Mouse (Mus musculus) stomach, embryonic 16.5 days (tissue): ENCODE measurements around the gene Des. TPM values are rescaled to one million over a fixed set of nuclear protein-coding genes. Genes with fewer than 3 reads are reported as not detected.

Source experiments
- ATAC-seq: fragments of 200-750 bp; cut with Nextera tagmentation; 2 replicates; pipeline ENCODE4 v1.8.0; 2017; ENCODE audit warnings: moderate number of reproducible peaks, moderate TSS enrichment; ENCODE audit not compliant: insufficient read depth, low FRiP score
- H3K27ac ChIP-seq: fragments of 300-500 bp; sonication (generic); 2 replicates; pipeline ENCODE4 v1.5.1; 2014; ENCODE audit warnings: low read length
- H3K27me3 ChIP-seq: fragments of 300-500 bp; sonication (generic); 2 replicates; pipeline ENCODE4 v1.6.1; 2014; ENCODE audit warnings: low read length, control low read depth, mixed read lengths; ENCODE audit not compliant: control insufficient read depth, insufficient read depth
- H3K36me3 ChIP-seq: fragments of 300-500 bp; sonication (generic); 2 replicates; pipeline ENCODE4 v1.6.1; 2014; ENCODE audit warnings: low read length; ENCODE audit not compliant: control insufficient read depth, insufficient read depth
- H3K4me1 ChIP-seq: fragments of 300-500 bp; sonication (generic); 2 replicates; pipeline ENCODE4 v1.6.1; 2014; ENCODE audit warnings: low read length, control low read depth, mixed read lengths; ENCODE audit not compliant: control insufficient read depth, insufficient read depth
- H3K4me2 ChIP-seq: fragments of 300-500 bp; sonication (generic); 2 replicates; pipeline ENCODE4 v1.6.1; 2014; ENCODE audit warnings: low read depth, low read length, mixed read lengths
- H3K4me3 ChIP-seq: fragments of 300-500 bp; sonication (generic); replicated peaks from 2 replicates; pipeline ENCODE4 v1.5.1; 2014; ENCODE audit warnings: mild to moderate bottlenecking, low read length
- H3K9ac ChIP-seq: fragments of 300-500 bp; sonication (generic); 2 replicates; pipeline ENCODE4 v1.6.1; 2014; ENCODE audit warnings: low read length
- H3K9me3 ChIP-seq: fragments of 300-500 bp; sonication (generic); replicated peaks from 2 replicates; pipeline ENCODE4 v1.6.1; 2016; ENCODE audit warnings: low read length, control low read depth; ENCODE audit not compliant: control insufficient read depth
- WGBS: fragments of 180-500 bp; shearing (Covaris S2); extraction: QIAGEN DNeasy Blood & Tissue Kit; methylation state at CpG from one replicate; pipeline ENCODE4 v1.1.7; 2014; 5-methylcytosine and 5-hydroxymethylcytosine counted together
- polyA plus RNA-seq: library from polyadenylated mRNA; unstranded; fragments of >200 nt; fragmentation: Nextera tagmentation; extraction: Ambion mirVana; gene quantifications from 2 replicates; pipeline ENCODE4 v1.2.1, GENCODE M21; 2015

Gene Des
- polyA plus RNA-seq, 1 experiment from 2014 or later = 194 TPM

GRCm38 (mm10) chr1:75319166-75319565 lies 41.0 kb upstream of the Des start:
- H3K36me3 ChIP-seq = peaks cover 1% of the 10 kb centered on the region; the same call in 1 of the 2 replicates

GRCm38 (mm10) chr1:75327461-75327860 lies 32.7 kb upstream of the Des start:
- H3K27me3 ChIP-seq = no peaks in the 10 kb centered on the region
- ATAC-seq = no peak
- no peak overlapping the region for H3K4me2 ChIP-seq
- H3K9ac ChIP-seq = no peak overlapping the region
- H3K27ac ChIP-seq = no peak overlapping the region
- H3K4me1 ChIP-seq = no peaks in the 10 kb centered on the region
- no peaks in the 10 kb centered on the region for H3K36me3 ChIP-seq
- no peak overlapping the region for H3K4me3 ChIP-seq
- H3K9me3 ChIP-seq = no peaks in the 10 kb centered on the region

More at GRCm38 (mm10) chr1:75319166-75319565, 41.0 kb upstream of the Des start:
- Histone ChIP-seq H3K9me3 (no peaks in the 10 kb centered on the region), H3K27ac (no peak overlapping the region), H3K4me2 (no peak overlapping the region), H3K27me3 (no peaks in the 10 kb centered on the region), H3K4me3 (no peak overlapping the region), H3K9ac (no peak overlapping the region), H3K4me1 (0 out of 2 replicates have a peak, but pooled peaks cover 3% of the 10 kb centered on the region)
- 73% methylated on average over 10 of the region's 10 CpGs for WGBS
- no peak for ATAC-seq

- H3K27ac ChIP-seq = no peak overlapping the region
- ATAC-seq = no peak
- H3K9ac ChIP-seq = no peak overlapping the region
- H3K4me1 ChIP-seq = no peaks in the 10 kb centered on the region
- no peaks in the 10 kb centered on the region for H3K36me3 ChIP-seq
- no peaks in the 10 kb centered on the region for H3K27me3 ChIP-seq
- no peak overlapping the region for H3K4me2 ChIP-seq
- no peak overlapping the region for H3K4me3 ChIP-seq
- 50% methylated on average over 1 of the region's 1 CpGs for WGBS
- no peaks in the 10 kb centered on the region for H3K9me3 ChIP-seq
Measured at GRCm38 (mm10) chr1:75331271-75331670, 28.9 kb upstream of the Des start.

- H3K36me3 ChIP-seq = no peaks in the 10 kb centered on the region
- no peak overlapping the region for H3K27ac ChIP-seq
- no peaks in the 10 kb centered on the region for H3K27me3 ChIP-seq
- 49% methylated on average over 3 of the region's 3 CpGs for WGBS
- H3K4me3 ChIP-seq = no peak overlapping the region
- ATAC-seq = no peak
- H3K4me1 ChIP-seq = peaks cover 25% of the 10 kb centered on the region
- no peak overlapping the region for H3K9ac ChIP-seq
- H3K9me3 ChIP-seq = no peaks in the 10 kb centered on the region
- H3K4me2 ChIP-seq = no peak overlapping the region
Measured at GRCm38 (mm10) chr1:75336461-75336860, 23.7 kb upstream of the Des start.

GRCm38 (mm10) chr1:75337097-75337496 lies 23.0 kb upstream of the Des start:
- Histone ChIP-seq H3K4me2 (no peak overlapping the region), H3K27ac (no peak overlapping the region), H3K9me3 (no peaks in the 10 kb centered on the region), H3K4me1 (peaks cover 25% of the 10 kb centered on the region), H3K9ac (no peak overlapping the region), H3K4me3 (no peak overlapping the region), H3K36me3 (no peaks in the 10 kb centered on the region), H3K27me3 (no peaks in the 10 kb centered on the region)
- WGBS = 46% methylated on average over 9 of the region's 9 CpGs
- ATAC-seq = no peak

- H3K4me3 ChIP-seq = no peak overlapping the region
- peak overlapping the region; percentile 9; the same call in 1 of the 2 replicates for H3K4me2 ChIP-seq
- peak overlapping the region; percentile 16; the same call in 1 of the 2 replicates for H3K27ac ChIP-seq
- H3K27me3 ChIP-seq = no peaks in the 10 kb centered on the region
- 10% methylated on average over 11 of the region's 11 CpGs for WGBS
- peak; percentile 63; the same call in 1 of the 2 replicates for ATAC-seq
- peak overlapping the region; percentile 32; the same call in 1 of the 2 replicates for H3K9ac ChIP-seq
- H3K9me3 ChIP-seq = no peaks in the 10 kb centered on the region
- H3K36me3 ChIP-seq = no peaks in the 10 kb centered on the region
- H3K4me1 ChIP-seq = peaks cover 25% of the 10 kb centered on the region
Measured at GRCm38 (mm10) chr1:75338091-75338694, 21.9 kb upstream of the Des start.

- Histone ChIP-seq H3K27me3 (no peaks in the 10 kb centered on the region), H3K4me3 (no peak overlapping the region), H3K9ac (peak overlapping the region; percentile 17; the same call in 1 of the 2 replicates), H3K4me2 (no peak overlapping the region), H3K36me3 (no peaks in the 10 kb centered on the region), H3K9me3 (no peaks in the 10 kb centered on the region), H3K4me1 (peaks cover 31% of the 10 kb centered on the region), H3K27ac (no peak overlapping the region)
- no peak for ATAC-seq
- WGBS = 37% methylated on average over 9 of the region's 9 CpGs
Measured at GRCm38 (mm10) chr1:75339337-75339736, 20.8 kb upstream of the Des start.

- no peaks in the 10 kb centered on the region for H3K9me3 ChIP-seq
- no peak overlapping the region for H3K4me3 ChIP-seq
- H3K9ac ChIP-seq = no peak overlapping the region
- no peaks in the 10 kb centered on the region for H3K27me3 ChIP-seq
- H3K27ac ChIP-seq = no peak overlapping the region
- ATAC-seq = no peak
- peaks cover 38% of the 10 kb centered on the region for H3K4me1 ChIP-seq
- 83% methylated on average over 2 of the region's 2 CpGs for WGBS
- H3K4me2 ChIP-seq = no peak overlapping the region
- H3K36me3 ChIP-seq = no peaks in the 10 kb centered on the region
Measured at GRCm38 (mm10) chr1:75340519-75340918, 19.6 kb upstream of the Des start.

GRCm38 (mm10) chr1:75342874-75343416 lies 17.2 kb upstream of the Des start:
- ATAC-seq = no peak
- no peak overlapping the region for H3K9ac ChIP-seq
- under 1% methylated on average over 8 of the region's 8 CpGs for WGBS
- H3K4me2 ChIP-seq = no peak overlapping the region
- peaks cover 33% of the 10 kb centered on the region for H3K4me1 ChIP-seq
- no peaks in the 10 kb centered on the region for H3K36me3 ChIP-seq
- no peaks in the 10 kb centered on the region for H3K9me3 ChIP-seq
- no peak overlapping the region for H3K27ac ChIP-seq
- H3K27me3 ChIP-seq = no peaks in the 10 kb centered on the region
- no peak overlapping the region for H3K4me3 ChIP-seq
